Mouse (Mus musculus) urinary bladder, postnatal 4 days (tissue): ENCODE measurements around the gene Tex38.

ENCODE experiments used
- DNase-seq, 2 experiments: peaks; one replicate each; pipeline ENCODE4 v3.0.0; 2021 to 2022; ENCODE audit warnings: low spot score in 2 of 2

Gene Tex38

DNA sequence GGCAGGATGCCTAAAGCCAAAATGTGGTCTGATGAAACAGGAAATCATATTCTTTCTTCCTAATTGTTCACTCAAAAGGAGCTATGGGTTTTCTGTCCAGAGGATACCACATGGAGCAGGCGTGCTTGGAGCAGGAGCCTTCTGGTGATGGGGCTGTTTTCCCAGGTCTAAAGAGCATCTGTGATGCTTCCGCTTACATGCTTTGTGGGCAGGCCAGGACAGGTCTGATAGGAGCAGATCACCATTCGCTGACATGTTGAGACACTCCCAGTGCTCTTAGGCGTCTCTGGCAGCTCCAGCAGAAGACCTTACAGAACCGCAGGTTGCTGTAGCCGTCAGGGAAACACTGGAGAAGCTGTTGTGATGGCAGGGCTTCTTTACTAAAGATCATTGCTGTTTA is 5.8 kb downstream of the Tex38 start:
- DNase-seq: no peak

DNA sequence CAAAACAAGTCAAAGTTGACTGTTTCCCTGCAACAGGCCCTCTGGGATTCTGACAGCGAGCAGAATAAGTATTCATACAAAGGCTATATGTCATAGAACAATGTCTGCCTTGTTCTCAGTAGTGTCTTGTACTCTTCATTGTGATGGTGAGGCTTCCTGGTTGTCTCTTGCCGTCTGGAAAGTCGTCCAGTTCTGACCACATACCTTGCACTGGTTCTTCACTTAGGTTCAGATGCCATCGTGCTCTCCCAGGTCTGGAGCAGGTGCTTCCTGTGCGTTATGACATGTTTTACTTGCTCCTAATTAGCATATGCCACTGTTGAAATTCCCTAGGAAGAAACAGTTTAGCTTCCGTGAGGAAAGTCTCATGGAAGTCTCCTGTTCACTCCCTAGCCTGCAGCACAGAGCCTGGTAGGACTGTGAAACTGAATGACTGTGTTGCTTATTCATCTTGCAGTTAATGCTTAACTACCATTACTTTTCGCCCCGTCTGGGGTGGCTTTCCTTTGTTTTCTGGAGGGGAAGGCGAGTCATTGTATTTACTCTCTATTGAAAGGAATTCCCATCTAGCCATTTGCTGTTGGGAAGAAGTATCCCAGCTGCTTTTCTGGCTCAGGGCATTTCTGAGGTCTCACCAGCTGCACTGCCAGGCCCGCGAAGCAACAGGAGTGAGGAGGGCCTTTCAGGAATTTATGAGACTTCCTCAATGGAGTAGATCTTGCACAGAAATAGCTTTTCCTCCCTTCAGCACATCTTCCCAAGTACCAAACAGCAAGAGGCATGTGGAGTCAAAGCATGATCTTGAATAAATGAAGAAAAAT is 13.0 kb downstream of the Tex38 start:
- DNase-seq: no peak

DNA sequence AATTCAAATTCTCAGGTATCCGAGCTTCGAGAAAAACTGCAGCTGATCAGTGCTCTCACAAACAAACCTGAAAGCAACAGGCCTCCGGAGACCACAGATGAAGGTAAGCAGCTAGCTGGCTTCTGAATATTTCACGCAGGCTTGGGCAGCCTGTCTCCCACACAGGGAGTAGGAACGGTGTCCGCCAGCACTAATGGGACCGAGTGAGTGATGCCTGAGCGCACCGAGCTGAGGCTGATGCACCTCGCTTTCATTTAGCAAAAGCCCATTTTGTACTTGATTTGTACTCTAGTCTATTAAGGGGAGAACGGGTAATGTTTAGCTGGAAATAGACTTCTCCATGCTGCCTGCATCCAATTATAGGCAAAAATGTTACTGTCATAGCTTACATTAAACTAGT is 16.2 kb downstream of the Tex38 start:
- no peak for DNase-seq

DNA sequence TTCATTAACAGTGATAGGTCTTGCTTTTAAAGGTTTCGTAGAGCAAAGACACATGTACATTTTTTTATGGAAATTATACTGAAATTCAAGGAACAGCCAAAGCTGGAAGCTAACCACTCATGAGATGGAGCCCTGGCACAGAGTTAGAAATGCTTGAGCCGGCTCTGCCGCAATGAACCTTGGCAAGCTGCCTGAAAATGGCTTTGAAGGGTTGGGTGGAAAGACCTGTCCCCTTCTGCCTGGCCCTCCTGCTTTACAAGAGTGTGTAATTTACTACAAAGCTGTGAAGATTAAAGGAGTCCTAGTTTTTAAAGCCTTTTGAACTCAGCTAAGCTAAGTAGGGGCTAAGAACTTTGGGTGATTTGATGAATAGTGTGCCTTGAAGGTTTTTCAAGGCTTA is 19.6 kb downstream of the Tex38 start:
- peak in 1 of 2 experiments; percentile 66 for DNase-seq

DNA sequence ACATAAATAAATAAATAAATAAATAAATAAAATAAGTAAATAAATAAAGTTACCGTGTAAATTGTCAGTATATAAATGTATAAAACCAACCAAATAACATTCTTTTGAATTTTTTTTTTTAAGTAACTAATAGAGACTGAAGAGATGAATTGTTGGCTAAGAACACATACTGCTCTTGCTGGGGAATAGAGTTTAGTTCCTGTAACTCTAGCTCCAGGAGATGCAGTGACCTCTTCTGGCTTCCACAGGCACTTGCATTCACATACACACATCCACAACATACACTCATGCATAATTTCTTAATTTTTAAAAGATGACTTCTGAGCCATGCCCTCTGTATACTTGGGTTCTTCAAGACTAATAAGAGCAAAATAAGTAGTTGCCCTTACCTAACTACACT is 26.0 kb downstream of the Tex38 start:
- no peak for DNase-seq

DNA sequence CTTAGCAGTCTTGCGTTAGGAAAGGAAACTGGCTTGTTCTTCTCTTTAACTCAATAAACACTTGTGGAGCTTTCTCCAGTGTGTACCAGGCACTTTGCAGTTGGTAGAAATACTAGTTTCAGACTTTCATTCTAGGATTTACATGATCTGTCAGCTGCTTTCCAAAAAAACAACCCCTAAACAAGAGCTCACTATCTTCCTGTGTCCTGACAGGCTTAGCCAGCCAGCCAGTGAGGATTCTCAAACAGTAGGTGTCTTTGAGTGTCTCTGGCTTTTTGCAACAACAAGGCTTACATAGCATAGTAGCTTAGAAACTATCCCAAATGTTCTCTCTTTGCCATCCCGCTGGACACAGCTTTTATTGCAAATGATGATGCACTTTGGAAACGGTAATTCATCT is 26.7 kb downstream of the Tex38 start:
- DNase-seq: no peak

DNA sequence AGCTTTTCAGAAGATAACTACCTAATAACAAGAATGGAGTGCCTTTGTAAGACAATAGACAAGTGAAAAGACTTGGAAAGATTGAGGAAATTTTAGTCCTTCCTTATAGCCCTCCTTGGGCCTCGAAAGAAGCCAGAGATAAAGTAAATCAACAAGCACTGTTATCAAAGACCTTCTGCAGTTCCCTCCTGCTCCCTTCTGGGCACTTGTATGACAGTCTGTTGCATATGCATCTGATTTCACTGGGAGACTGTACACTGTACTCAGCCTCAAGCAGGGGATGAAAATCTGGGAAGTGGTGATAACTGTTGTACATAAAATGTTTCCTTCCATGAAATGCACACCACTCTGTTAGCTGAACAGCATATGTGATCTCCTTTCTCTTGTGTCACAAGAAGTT is 31.5 kb downstream of the Tex38 start:
- DNase-seq: no peak

DNA sequence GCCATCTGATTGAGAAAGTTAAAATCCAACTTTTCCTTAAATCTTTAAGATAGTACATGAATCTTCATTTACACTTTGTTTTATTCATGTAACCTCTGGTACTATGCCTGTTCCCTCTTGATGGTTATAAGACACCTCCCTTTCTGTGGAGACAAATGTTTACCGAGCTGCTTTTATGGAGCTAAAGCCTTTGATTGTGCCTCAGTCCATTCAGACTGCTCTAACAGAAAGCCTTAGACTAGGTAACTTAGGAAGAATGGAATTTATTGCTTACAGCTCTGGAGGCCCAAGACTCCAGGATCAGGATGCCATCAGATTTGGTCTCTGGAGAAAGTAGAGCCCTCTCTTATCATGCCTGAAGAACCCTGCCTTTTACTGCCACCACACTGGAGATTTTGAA is 32.6 kb downstream of the Tex38 start:
- DNase-seq: no peak

DNA sequence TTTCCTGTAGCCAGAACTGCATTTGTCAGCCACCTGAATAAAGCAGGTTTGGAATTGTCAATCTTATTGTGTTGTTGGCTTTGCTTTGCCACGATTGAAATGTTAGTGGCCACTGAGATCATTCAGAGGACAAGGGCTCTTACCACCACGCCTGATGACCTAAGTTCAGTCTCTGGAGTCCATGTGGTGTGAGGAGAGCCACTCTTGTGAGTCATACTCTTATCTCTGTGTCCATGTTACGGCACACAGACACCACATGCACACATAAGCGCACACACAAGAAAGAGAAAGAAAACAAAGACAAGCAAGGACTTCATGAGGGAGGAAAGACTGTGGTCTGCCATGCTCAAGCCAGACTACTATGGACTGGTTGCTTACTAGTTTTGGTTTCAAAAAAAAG is 37.7 kb downstream of the Tex38 start:
- DNase-seq: no peak

DNA sequence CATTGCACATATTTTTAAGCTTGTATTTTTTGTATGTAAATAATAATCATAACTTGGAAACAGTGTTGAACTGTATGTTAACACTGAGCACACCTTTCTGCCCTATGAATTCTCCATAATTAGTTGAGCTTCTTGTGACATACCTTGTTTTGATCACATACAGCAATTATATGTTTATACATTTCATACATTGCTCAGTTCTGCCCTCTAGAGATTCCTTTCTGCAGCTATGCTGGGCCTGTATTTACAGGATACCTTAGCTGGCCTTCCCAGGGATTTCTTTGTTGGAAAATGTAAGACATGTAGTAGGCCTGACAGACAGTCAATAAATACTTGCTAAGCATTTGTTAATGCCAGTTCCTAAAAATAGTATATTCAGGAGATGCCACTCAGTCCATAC is 38.2 kb downstream of the Tex38 start:
- no peak for DNase-seq

DNA sequence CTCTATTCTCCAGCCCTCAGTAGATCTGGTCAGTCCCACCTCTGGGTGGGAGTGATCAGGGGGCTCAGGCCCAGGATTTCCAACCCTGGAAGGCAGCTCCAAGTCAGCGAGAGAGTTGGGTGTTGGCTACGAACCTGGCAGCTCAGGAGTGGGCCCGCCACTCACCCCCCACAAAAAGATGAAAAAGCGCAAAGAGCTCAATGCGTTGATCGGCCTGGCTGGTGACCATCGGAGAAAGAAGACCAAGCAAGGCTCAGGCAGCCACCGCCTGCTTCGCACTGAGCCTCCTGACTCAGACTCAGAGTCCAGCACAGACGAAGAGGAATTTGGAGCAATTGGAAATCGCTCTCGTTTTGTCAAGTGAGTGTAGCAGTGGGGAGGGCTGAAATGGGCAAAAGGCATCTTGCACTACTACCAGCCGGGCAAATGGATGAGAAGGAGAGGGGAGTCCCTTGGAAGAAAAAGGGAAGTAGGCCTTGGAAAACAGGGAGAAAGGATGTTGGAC is 42.3 kb downstream of the Tex38 start:
- DNase-seq: no peak

DNA sequence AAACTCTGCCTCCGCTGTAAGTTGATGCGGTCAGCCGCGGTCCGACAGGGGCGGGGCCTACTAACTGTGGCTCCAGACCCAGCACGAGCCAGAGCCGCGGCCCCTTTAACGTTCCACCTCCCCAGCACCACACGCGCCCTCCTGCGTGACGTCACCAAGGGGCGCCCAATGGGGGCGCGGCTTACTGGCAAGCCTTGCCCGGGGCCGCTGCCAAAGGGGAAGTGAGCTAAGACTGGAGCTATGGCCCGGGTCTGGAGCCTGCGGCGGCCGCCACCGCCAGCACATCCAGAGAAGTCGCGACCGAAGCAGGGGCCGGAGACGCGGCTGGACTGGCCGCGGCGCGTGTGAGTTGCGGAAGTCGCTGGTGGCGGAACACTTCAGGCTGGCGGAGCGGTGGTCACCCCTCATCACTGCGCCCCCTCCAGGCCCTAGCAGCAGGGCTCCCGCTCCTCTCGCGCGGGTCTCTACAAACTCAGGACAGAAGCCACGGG is 43.2 kb downstream of the Tex38 start, which contains the start of gene Efcab14:
TSS of gene Efcab14 (plus strand) at position 194 of the 491 bp plus-strand sequence.
- DNase-seq: peak; percentile 98

DNA sequence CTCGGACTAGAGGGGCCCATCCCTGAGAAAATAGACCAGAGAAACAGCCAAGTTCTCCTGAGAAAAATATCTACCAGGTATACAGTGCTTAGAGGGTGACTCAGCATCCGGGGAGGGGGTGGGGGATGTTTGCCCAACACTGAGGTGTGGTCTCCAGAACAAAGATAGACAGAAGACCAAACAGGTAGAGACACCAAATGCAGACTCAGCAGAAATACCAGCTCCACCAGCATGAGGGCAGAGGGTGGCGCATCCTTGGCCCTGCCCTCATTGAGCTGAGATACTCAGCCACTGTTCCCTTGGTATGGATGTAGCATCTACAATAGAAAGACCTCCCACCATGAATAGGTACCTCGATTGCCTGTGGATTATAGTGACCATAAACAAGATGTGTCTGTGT is 46.0 kb downstream of the Tex38 start:
- no peak for DNase-seq

DNA sequence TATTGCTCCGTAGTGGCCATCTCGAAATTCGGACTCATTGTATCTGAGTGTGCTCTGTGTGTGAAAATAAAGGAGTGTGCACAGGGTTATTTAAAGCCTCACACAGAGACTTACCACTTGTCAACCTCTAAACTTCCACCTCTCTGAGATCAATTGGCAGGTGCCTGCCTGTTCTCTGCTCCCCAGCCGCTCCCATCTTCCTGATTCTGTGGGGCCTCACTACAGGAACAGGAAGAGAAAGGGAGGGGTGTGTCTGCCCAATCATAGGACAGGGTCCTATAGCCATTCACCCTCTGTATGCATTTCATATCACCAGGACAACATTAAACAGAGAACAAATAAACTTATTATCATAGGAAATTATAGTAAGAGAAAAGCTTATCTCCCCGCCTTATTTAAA is 47.1 kb downstream of the Tex38 start:
- DNase-seq: no peak

DNA sequence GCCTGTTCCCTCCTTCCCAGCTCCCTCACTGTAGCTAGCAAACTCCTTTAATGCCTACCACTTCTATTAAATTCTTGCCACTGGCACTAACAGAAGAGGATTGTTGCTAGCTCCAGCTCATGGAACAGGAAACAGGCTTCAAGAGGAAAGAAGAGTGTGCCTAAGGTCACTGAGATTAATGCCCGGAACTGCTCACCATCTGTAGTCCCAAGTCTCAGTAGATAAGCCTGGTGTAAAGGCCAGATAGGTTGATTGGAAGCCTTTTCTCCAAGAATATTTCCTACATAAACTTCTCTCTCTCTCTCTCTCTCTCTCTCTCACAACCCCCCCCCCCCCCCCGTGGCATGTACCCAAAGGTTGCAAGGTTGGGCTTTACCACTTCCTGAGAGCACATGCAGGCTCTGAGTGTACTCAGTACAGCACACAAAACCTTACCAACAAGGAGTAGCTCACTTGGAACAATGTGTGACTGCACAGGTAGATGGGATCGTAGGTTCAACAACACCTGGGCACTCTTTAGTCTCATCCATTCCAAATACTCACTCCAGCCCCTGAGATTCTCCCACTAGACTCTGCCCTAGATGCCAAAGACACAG is 48.5 kb downstream of the Tex38 start:
- no peak for DNase-seq

DNA sequence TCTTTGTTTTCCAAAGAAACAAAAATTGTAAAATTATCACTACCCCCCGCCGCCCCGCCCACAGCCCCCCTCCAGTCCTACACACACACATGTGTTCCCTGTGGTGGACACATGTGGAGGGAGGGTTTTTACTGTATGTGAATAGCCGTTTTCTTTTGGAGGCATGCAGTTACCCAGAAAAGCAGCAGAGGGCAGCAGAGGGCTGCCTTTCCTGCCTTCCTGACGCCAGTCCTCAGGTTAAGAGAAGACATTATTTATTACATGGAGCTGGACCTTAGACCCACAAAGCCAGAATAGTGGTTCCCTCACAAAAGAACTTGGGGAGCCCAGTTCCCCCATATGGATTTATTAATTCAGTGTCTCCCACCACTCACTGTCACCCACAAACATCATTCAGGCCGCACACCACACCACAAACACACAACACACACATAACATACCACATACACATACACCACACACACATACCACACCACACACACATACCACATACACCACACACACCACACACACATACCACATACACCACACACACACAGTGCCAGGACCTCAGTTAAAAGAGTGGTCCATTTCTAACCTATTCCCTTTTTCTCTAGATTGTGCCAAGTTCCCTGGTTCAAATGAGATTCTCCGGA is 49.1 kb downstream of the Tex38 start:
- peak; percentile 28 to 72 for DNase-seq
